Mouse (Mus musculus) neural tube, embryonic 13.5 days (tissue): Measurements from ENCODE around the gene Pim3. TPM values are rescaled to one million over a fixed set of nuclear protein-coding genes. Genes with fewer than 3 reads are reported as not detected.

Experiments
- ATAC-seq: fragments of 200-750 bp; cut with Nextera tagmentation; 2 replicates; pipeline ENCODE4 v1.8.0; 2017; ENCODE audit warnings: low read depth, mild to moderate bottlenecking, moderate TSS enrichment, moderate library complexity
- H3K27ac ChIP-seq: fragments of 300-500 bp; sonication (generic); replicated peaks from 2 replicates; pipeline ENCODE4 v1.5.1; 2015; ENCODE audit warnings: moderate library complexity, mild to moderate bottlenecking, inconsistent platforms
- H3K27me3 ChIP-seq: fragments of 300-500 bp; sonication (generic); 2 replicates; pipeline ENCODE4 v1.6.1; 2015; ENCODE audit warnings: mild to moderate bottlenecking, inconsistent platforms
- H3K36me3 ChIP-seq: fragments of 300-500 bp; sonication (generic); 2 replicates; pipeline ENCODE4 v1.6.1; 2015; ENCODE audit warnings: mild to moderate bottlenecking, inconsistent platforms
- H3K4me1 ChIP-seq: fragments of 300-500 bp; sonication (generic); replicated peaks from 2 replicates; pipeline ENCODE4 v1.6.1; 2015; ENCODE audit warnings: inconsistent platforms
- H3K4me2 ChIP-seq: fragments of 300-500 bp; sonication (generic); 2 replicates; pipeline ENCODE4 v1.6.1; 2015; ENCODE audit warnings: inconsistent platforms, mild to moderate bottlenecking, moderate library complexity
- H3K4me3 ChIP-seq: fragments of 300-500 bp; sonication (generic); 2 replicates; pipeline ENCODE4 v1.5.1; 2015; ENCODE audit warnings: mild to moderate bottlenecking, inconsistent platforms
- H3K9ac ChIP-seq: fragments of 300-500 bp; sonication (generic); 2 replicates; pipeline ENCODE4 v1.6.1; 2015; ENCODE audit warnings: moderate library complexity, mild to moderate bottlenecking, inconsistent platforms
- H3K9me3 ChIP-seq: fragments of 300-500 bp; sonication (generic); 2 replicates; pipeline ENCODE4 v1.6.1; 2016; ENCODE audit warnings: inconsistent platforms
- WGBS: fragments of 180-500 bp; shearing (Covaris S2); methylation state at CpG from one replicate; pipeline ENCODE4 v1.1.7; 2015; 5-methylcytosine and 5-hydroxymethylcytosine counted together
- polyA plus RNA-seq: library from polyadenylated mRNA; unstranded; fragments of >200 nt; fragmentation: Nextera tagmentation; extraction: Ambion mirVana; gene quantifications from 2 replicates; pipeline ENCODE4 v1.2.1, GENCODE M21; 2015

The Pim3 gene
- polyA plus RNA-seq, 1 experiment from 2014 or later, result 51.2 TPM

- H3K27ac ChIP-seq, result peak overlapping the region; percentile 98
- H3K36me3 ChIP-seq, result peaks cover 39% of the 10 kb centered on the region
- H3K4me1 ChIP-seq, result peaks cover 36% of the 10 kb centered on the region
- ATAC-seq, result peak; percentile 25
- no peaks in the 10 kb centered on the region for H3K27me3 ChIP-seq
- peak overlapping the region; percentile 94 for H3K4me3 ChIP-seq
- H3K9me3 ChIP-seq, result 0 out of 2 replicates have a peak, but pooled peaks cover 3% of the 10 kb centered on the region
- H3K9ac ChIP-seq, result peak overlapping the region; percentile 95
- H3K4me2 ChIP-seq, result peak overlapping the region; percentile 77
- 48% methylated on average over 22 of the region's 22 CpGs for WGBS
Observed at GRCm38 (mm10) chr15:88864270-88865030, 2.5 kb downstream of the Pim3 start.

GRCm38 (mm10) chr15:88865061-88865460 is 3.1 kb downstream of the Pim3 start:
- Histone ChIP-seq H3K4me1 (peaks cover 36% of the 10 kb centered on the region), H3K27ac (no peak overlapping the region), H3K9me3 (0 out of 2 replicates have a peak, but pooled peaks cover 3% of the 10 kb centered on the region), H3K4me2 (peak overlapping the region; percentile 77), H3K36me3 (peaks cover 39% of the 10 kb centered on the region), H3K4me3 (no peak overlapping the region), H3K27me3 (no peaks in the 10 kb centered on the region), H3K9ac (no peak overlapping the region; the same call in 1 of the 2 replicates)
- 79% methylated on average over 14 of the region's 14 CpGs for WGBS
- ATAC-seq, result no peak

- no peak overlapping the region for H3K27ac ChIP-seq
- H3K9ac ChIP-seq, result no peak overlapping the region
- H3K4me1 ChIP-seq, result peaks cover 36% of the 10 kb centered on the region
- WGBS, result 83% methylated on average over 4 of the region's 4 CpGs
- no peaks in the 10 kb centered on the region for H3K27me3 ChIP-seq
- H3K4me3 ChIP-seq, result no peak overlapping the region
- ATAC-seq, result no peak
- H3K4me2 ChIP-seq, result no peak overlapping the region
- 0 out of 2 replicates have a peak, but pooled peaks cover 3% of the 10 kb centered on the region for H3K9me3 ChIP-seq
- H3K36me3 ChIP-seq, result peaks cover 39% of the 10 kb centered on the region
Observed at GRCm38 (mm10) chr15:88865888-88866695, 4.1 kb downstream of the Pim3 start.

- H3K27me3 ChIP-seq, result no peaks in the 10 kb centered on the region
Observed at GRCm38 (mm10) chr15:88866934-88867356, 5.0 kb downstream of the Pim3 start.

GRCm38 (mm10) chr15:88867368-88868023 is 5.5 kb downstream of the Pim3 start:
- no peak for ATAC-seq
- Histone ChIP-seq H3K27ac (peak overlapping the region; percentile 52; the same call in 1 of the 2 replicates), H3K4me3 (no peak overlapping the region), H3K4me1 (peaks cover 31% of the 10 kb centered on the region), H3K9ac (no peak overlapping the region), H3K9me3 (0 out of 2 replicates have a peak, but pooled peaks cover 3% of the 10 kb centered on the region), H3K36me3 (peaks cover 39% of the 10 kb centered on the region), H3K27me3 (no peaks in the 10 kb centered on the region), H3K4me2 (no peak overlapping the region)
- WGBS, result 46% methylated on average over 5 of the region's 5 CpGs

More at GRCm38 (mm10) chr15:88866934-88867356, 5.0 kb downstream of the Pim3 start:
- H3K9me3 ChIP-seq, result 0 out of 2 replicates have a peak, but pooled peaks cover 3% of the 10 kb centered on the region
- no peak overlapping the region for H3K9ac ChIP-seq
- H3K36me3 ChIP-seq, result peaks cover 39% of the 10 kb centered on the region
- H3K27ac ChIP-seq, result 0 out of 2 replicates have a peak overlapping the region, but pooled peaks have one; percentile 52
- 58% methylated on average over 7 of the region's 7 CpGs for WGBS
- ATAC-seq, result no peak
- H3K4me1 ChIP-seq, result peaks cover 31% of the 10 kb centered on the region
- no peak overlapping the region for H3K4me2 ChIP-seq
- H3K4me3 ChIP-seq, result no peak overlapping the region

GRCm38 (mm10) chr15:88868024-88868742 is 6.2 kb downstream of the Pim3 start:
- ATAC-seq, result no peak
- Histone ChIP-seq H3K4me1 (peaks cover 25% of the 10 kb centered on the region), H3K36me3 (peaks cover 39% of the 10 kb centered on the region), H3K9me3 (0 out of 2 replicates have a peak, but pooled peaks cover 3% of the 10 kb centered on the region), H3K27ac (no peak overlapping the region), H3K9ac (no peak overlapping the region), H3K27me3 (no peaks in the 10 kb centered on the region), H3K4me3 (no peak overlapping the region), H3K4me2 (no peak overlapping the region)
- 91% methylated on average over 6 of the region's 6 CpGs for WGBS

- Histone ChIP-seq H3K4me3 (no peak overlapping the region), H3K27me3 (no peaks in the 10 kb centered on the region), H3K9ac (no peak overlapping the region), H3K4me1 (peaks cover 6% of the 10 kb centered on the region; the same call in 1 of the 2 replicates), H3K9me3 (0 out of 2 replicates have a peak, but pooled peaks cover 3% of the 10 kb centered on the region), H3K36me3 (peaks cover 23% of the 10 kb centered on the region), H3K27ac (no peak overlapping the region), H3K4me2 (no peak overlapping the region)
- 79% methylated on average over 5 of the region's 5 CpGs for WGBS
- no peak for ATAC-seq
Observed at GRCm38 (mm10) chr15:88870418-88871185, 8.6 kb downstream of the Pim3 start.

- Histone ChIP-seq H3K4me1 (0 out of 2 replicates have a peak, but pooled peaks cover 8% of the 10 kb centered on the region), H3K4me2 (no peak overlapping the region), H3K4me3 (no peak overlapping the region), H3K36me3 (no peaks in the 10 kb centered on the region), H3K9ac (no peak overlapping the region), H3K9me3 (no peaks in the 10 kb centered on the region), H3K27me3 (peaks cover 4% of the 10 kb centered on the region; the same call in 1 of the 2 replicates), H3K27ac (no peak overlapping the region)
- 82% methylated on average over 3 of the region's 3 CpGs for WGBS
- ATAC-seq, result no peak
Observed at GRCm38 (mm10) chr15:88874061-88874460, 12.1 kb downstream of the Pim3 start.

GRCm38 (mm10) chr15:88874477-88874876 is 12.5 kb downstream of the Pim3 start:
- Histone ChIP-seq H3K27me3 (peaks cover 4% of the 10 kb centered on the region; the same call in 1 of the 2 replicates), H3K4me1 (0 out of 2 replicates have a peak, but pooled peaks cover 8% of the 10 kb centered on the region), H3K27ac (no peak overlapping the region), H3K4me3 (no peak overlapping the region), H3K9ac (no peak overlapping the region), H3K36me3 (no peaks in the 10 kb centered on the region), H3K9me3 (no peaks in the 10 kb centered on the region), H3K4me2 (no peak overlapping the region)
- 93% methylated on average over 6 of the region's 6 CpGs for whole genome bisulfite sequencing
- ATAC-seq, result no peak

GRCm38 (mm10) chr15:88875625-88876081 is 13.7 kb downstream of the Pim3 start:
- H3K4me2 ChIP-seq, result no peak overlapping the region
- no peak overlapping the region for H3K27ac ChIP-seq
- ATAC-seq, result no peak
- no peak overlapping the region for H3K9ac ChIP-seq
- no peak overlapping the region for H3K4me3 ChIP-seq
- H3K4me1 ChIP-seq, result 0 out of 2 replicates have a peak, but pooled peaks cover 8% of the 10 kb centered on the region
- H3K36me3 ChIP-seq, result no peaks in the 10 kb centered on the region
- WGBS, result 42% methylated on average over 10 of the region's 10 CpGs
- peaks cover 4% of the 10 kb centered on the region; the same call in 1 of the 2 replicates for H3K27me3 ChIP-seq
- no peaks in the 10 kb centered on the region for H3K9me3 ChIP-seq
